Mouse (Mus musculus) neural tube, embryonic 15.5 days (tissue): ENCODE data around the gene Stk11ip. TPM values are rescaled to one million over a fixed set of nuclear protein-coding genes. Genes with fewer than 3 reads are reported as not detected.
A peak's percentile ranks its signal among the peaks of the same experiment; 100 is the strongest.

Experiments used
- ATAC-seq: fragments of 200-750 bp; cut with Nextera tagmentation; 2 replicates; pipeline ENCODE4 v1.8.0; 2017; ENCODE audit warnings: mild to moderate bottlenecking, moderate TSS enrichment, moderate library complexity; ENCODE audit not compliant: low FRiP score
- H3K27ac ChIP-seq: fragments of 300-500 bp; sonication (generic); replicated peaks from 2 replicates; pipeline ENCODE4 v1.5.1; 2015; ENCODE audit warnings: mild to moderate bottlenecking, inconsistent platforms
- H3K27me3 ChIP-seq: fragments of 300-500 bp; sonication (generic); replicated peaks from 2 replicates; pipeline ENCODE4 v1.6.1; 2015; ENCODE audit warnings: inconsistent platforms
- H3K36me3 ChIP-seq: fragments of 300-500 bp; sonication (generic); 2 replicates; pipeline ENCODE4 v1.6.1; 2015; ENCODE audit warnings: inconsistent platforms
- H3K4me1 ChIP-seq: fragments of 300-500 bp; sonication (generic); 2 replicates; pipeline ENCODE4 v1.6.1; 2015; ENCODE audit warnings: inconsistent platforms
- H3K4me2 ChIP-seq: fragments of 300-500 bp; sonication (generic); 2 replicates; pipeline ENCODE4 v1.6.1; 2015; ENCODE audit warnings: inconsistent platforms, mild to moderate bottlenecking, moderate library complexity
- H3K4me3 ChIP-seq: fragments of 300-500 bp; sonication (generic); replicated peaks from 2 replicates; pipeline ENCODE4 v1.5.1; 2015; ENCODE audit warnings: mild to moderate bottlenecking, inconsistent platforms
- H3K9ac ChIP-seq: fragments of 300-500 bp; sonication (generic); replicated peaks from 2 replicates; pipeline ENCODE4 v1.6.1; 2015; ENCODE audit warnings: mild to moderate bottlenecking, inconsistent platforms
- H3K9me3 ChIP-seq: fragments of 300-500 bp; sonication (generic); replicated peaks from 2 replicates; pipeline ENCODE4 v1.6.1; 2016; ENCODE audit warnings: inconsistent platforms
- WGBS: fragments of 180-500 bp; shearing (Covaris S2); methylation state at CpG from one replicate; pipeline ENCODE4 v1.1.7; 2015; ENCODE audit warnings: mixed read lengths; 5-methylcytosine and 5-hydroxymethylcytosine counted together
- polyA plus RNA-seq: library from polyadenylated mRNA; unstranded; fragments of >200 nt; fragmentation: Nextera tagmentation; extraction: Ambion mirVana; gene quantifications from 2 replicates; pipeline ENCODE4 v1.2.1, GENCODE M21; 2015

The Stk11ip gene
- polyA plus RNA-seq, 1 experiment from 2014 or later, result 20.0 TPM

DNA sequence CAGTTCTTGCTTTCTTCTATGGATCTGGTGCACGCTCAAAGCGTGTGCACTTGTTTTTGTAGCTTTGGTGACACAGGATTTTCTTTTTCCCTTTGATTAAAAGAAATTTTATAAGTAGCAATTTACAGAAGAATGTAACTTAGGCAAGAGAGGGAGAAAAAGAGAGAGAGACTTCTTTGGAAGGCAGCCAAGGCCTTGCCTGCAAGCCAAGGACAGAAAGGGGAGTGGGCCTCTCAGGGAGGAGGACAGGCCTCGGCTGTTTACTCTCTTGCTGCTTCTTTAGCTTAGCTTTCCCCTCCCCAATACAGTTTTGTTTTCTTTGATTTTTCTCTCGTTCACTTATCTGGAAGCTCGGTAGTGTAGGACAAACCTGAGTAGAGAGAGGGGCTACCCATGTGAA is 1.8 kb upstream of the Stk11ip start:
- ATAC-seq, result no peak
- Histone ChIP-seq H3K9me3 (no peaks in the 10 kb centered on the region), H3K27me3 (no peaks in the 10 kb centered on the region), H3K4me3 (no peak overlapping the region), H3K27ac (peak overlapping the region; percentile 28; the same call in 1 of the 2 replicates), H3K4me2 (no peak overlapping the region), H3K4me1 (peaks cover 13% of the 10 kb centered on the region), H3K36me3 (no peaks in the 10 kb centered on the region), H3K9ac (no peak overlapping the region)
- WGBS, result 73% methylated on average over 5 of the region's 5 CpGs

DNA sequence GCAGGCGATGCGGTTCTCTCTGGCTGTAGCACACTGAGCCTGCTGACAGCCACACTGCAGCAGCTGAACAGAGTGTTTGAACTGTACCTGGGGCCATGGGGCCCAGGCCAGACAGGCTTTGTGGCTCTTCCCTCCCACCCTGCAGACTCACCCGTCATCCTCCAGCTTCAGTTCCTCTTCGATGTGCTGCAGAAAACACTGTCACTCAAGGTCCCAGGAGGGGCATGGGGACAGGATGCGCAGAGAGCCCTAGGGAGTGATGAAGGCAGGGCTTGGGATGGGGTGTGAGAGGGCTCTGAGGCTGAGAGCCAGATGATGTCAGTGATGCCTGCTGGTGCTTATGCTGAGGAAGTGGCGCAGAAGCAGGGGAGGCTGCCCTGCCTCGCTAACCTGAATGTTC is 3.4 kb downstream of the Stk11ip start:
- peaks cover 13% of the 10 kb centered on the region for H3K4me1 ChIP-seq
- ATAC-seq, result no peak
- no peak overlapping the region for H3K9ac ChIP-seq
- H3K4me3 ChIP-seq, result no peak overlapping the region
- no peaks in the 10 kb centered on the region for H3K9me3 ChIP-seq
- H3K4me2 ChIP-seq, result no peak overlapping the region
- no peak overlapping the region for H3K27ac ChIP-seq
- H3K36me3 ChIP-seq, result peaks cover 41% of the 10 kb centered on the region
- 84% methylated on average over 7 of the region's 7 CpGs for WGBS
- H3K27me3 ChIP-seq, result no peaks in the 10 kb centered on the region

DNA sequence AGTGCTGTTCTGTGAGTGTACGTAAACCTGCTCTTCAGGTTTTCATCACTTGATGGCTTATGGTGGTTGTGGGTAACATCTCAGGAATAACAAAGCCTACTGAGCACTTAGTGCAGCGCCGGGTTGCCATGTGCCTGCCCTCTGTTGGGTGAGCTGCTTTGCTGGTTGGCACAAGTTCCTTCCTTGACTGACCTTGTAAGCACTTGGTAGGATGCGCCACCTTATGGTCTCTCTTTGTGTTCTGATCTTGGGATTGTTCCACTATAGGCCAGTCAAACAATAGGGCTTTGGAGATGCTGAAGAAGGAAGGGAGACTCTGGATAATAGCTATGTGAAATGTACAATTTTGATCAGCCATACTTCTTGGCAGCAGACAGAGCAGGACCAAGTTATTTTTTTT is 9.2 kb downstream of the Stk11ip start:
- Histone ChIP-seq H3K27ac (no peak overlapping the region), H3K36me3 (peaks cover 83% of the 10 kb centered on the region), H3K4me1 (no peaks in the 10 kb centered on the region), H3K9ac (no peak overlapping the region), H3K4me2 (no peak overlapping the region), H3K9me3 (no peaks in the 10 kb centered on the region), H3K4me3 (no peak overlapping the region), H3K27me3 (no peaks in the 10 kb centered on the region)
- 87% methylated on average over 4 of the region's 4 CpGs for WGBS
- no peak for ATAC-seq

DNA sequence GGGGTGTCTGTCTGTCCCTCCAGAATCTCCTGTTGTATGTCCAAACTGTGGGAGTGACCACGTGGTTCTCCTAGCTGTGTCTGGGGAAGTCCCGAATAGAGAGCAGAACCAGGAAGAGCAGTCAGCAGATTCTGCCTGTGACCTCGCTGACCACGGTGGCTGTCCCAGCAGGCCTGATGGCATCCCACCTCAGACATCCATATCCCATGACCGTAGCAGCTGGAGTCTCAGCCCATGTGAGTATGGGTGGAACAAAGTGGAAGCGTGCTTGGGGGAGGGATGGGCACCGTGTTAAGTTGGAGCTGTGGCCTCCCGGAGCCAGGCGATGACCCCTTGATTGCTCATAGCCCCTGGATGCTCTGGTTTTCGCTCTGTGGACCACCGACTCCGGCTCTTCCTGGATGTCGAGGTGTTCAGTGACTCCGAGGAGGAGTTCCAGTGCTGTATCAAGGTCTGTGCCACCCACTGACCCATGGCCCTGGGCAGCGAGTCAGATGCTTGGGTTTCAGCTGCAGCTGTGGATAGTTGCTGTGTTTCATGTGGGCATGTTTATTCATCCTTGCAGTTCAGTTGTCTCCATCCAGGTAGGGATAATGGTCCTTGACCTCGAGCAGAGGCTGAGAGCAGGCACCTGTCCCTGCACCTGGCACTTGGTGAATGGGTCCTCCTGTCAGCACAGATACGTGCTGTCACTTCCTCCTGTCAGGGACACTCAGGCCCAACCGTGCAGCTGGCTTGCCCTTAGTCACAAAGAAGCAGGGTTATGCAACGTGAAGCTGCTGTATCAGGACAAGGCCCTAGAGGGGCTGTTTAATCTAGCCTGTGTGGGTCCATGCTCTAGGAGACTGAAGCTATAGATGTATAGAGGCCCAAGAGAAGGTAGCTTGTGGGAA is 11.2 kb downstream of the Stk11ip start:
- no peak overlapping the region for H3K9ac ChIP-seq
- peaks cover 78% of the 10 kb centered on the region for H3K36me3 ChIP-seq
- H3K4me2 ChIP-seq, result no peak overlapping the region
- H3K9me3 ChIP-seq, result no peaks in the 10 kb centered on the region
- no peak overlapping the region for H3K4me3 ChIP-seq
- no peaks in the 10 kb centered on the region for H3K27me3 ChIP-seq
- H3K27ac ChIP-seq, result no peak overlapping the region
- 93% methylated on average over 19 of the region's 19 CpGs for WGBS
- no peak for ATAC-seq
- no peaks in the 10 kb centered on the region for H3K4me1 ChIP-seq

DNA sequence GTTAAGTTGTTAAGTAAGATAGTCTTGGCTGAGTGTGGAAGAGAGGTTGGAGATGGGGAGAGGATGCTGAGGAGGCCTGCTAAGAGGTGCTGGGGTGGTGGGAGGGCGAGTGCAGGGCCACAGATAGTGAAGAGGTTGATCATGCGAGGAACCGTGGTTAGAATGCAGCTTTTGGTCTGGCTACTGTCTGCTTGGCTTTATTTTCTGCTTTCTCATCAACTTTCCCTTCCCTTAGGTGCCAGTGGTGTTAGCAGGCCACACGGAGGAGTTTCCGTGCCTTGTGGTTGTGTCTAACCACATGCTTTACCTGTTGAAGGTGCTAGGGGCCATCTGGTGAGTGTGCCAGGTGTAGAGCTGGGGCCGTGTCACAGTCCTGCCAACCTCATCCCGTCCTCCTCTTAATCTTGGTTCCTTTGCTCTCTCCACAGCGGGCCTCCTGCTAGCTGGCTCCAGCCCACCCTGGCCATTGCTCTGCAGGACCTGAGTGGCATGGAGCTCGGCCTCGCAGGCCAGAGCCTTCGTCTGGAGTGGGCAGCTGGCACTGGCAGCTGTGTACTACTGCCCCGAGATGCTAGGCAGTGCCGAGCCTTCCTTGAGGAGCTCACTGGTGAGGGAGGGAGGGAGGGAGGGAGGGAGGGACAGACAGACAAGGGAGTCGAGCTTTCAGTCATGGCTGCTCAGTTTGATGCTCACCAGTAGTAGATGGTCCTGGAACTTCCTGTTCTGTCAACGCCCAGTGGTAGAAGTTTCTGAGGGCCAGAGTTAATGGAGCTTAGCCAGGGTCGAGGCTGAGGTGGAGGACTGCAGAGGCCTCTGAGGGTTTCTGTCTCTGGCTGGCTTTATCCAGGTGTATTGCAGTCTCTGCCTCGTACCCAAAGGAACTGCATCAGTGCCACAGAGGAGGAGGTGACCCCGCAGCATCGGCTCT is 12.3 kb downstream of the Stk11ip start:
- Histone ChIP-seq H3K36me3 (peaks cover 68% of the 10 kb centered on the region), H3K4me1 (no peaks in the 10 kb centered on the region), H3K9ac (no peak overlapping the region), H3K27ac (no peak overlapping the region), H3K9me3 (no peaks in the 10 kb centered on the region), H3K4me3 (no peak overlapping the region), H3K27me3 (no peaks in the 10 kb centered on the region), H3K4me2 (no peak overlapping the region)
- ATAC-seq, result no peak
- WGBS, result 89% methylated on average over 19 of the region's 19 CpGs

DNA sequence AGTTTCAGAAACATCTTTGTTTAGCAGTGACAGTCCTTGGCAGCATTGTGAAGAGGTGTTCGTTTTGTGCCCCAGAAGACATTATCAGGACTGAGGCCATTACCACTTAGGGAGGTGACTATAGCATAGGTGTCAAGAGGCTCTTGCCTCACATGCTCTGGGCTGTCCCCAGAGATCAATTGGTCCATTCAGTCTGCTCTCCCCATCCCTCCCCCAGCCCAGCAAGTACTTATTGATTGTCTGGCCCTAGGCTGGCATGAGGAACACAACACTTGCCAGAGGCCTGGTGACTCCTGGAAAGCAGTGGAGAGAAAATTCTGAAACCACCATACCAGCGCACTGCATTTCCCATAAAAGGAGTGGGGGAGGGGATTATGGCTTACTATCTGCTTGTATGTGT is 16.3 kb downstream of the Stk11ip start:
- Histone ChIP-seq H3K4me3 (no peak overlapping the region), H3K27me3 (no peaks in the 10 kb centered on the region), H3K9ac (no peak overlapping the region), H3K9me3 (no peaks in the 10 kb centered on the region), H3K4me2 (no peak overlapping the region), H3K27ac (no peak overlapping the region), H3K4me1 (no peaks in the 10 kb centered on the region), H3K36me3 (peaks cover 38% of the 10 kb centered on the region)
- no peak for ATAC-seq
- 91% methylated on average over 2 of the region's 2 CpGs for WGBS

DNA sequence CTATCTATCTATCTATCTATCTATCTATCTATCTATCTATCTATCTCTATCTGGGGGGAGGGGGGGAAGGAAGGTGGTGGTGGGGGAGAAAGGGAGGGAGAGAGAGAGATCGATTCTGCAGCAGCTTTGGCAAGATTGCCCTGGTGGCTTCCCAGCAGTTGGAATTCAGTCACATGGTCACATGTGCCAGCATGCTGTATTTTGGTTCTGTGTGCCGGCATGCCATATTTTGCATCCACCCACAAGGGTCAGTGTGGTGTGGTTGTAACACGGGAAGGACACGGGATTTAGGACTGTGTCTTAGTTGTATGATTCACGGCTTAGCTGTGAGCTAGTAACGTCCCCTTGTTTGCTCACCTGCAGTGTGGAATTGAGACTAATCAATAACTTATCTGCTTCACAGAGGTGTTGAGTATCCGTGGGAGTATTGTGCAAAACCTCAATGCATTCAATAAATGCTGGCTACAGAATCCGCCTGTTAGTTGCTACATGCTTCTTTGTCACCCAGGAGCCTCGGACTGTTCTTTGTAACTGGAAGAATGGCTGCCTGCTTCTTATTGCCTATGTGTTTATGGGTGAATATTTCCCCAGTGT is 17.4 kb downstream of the Stk11ip start:
- Histone ChIP-seq H3K27ac (no peak overlapping the region), H3K4me1 (no peaks in the 10 kb centered on the region), H3K4me3 (no peak overlapping the region), H3K36me3 (peaks cover 28% of the 10 kb centered on the region), H3K9ac (no peak overlapping the region), H3K9me3 (no peaks in the 10 kb centered on the region), H3K27me3 (no peaks in the 10 kb centered on the region), H3K4me2 (no peak overlapping the region)
- no peak for ATAC-seq
- 74% methylated on average over 9 of the region's 9 CpGs for WGBS

DNA sequence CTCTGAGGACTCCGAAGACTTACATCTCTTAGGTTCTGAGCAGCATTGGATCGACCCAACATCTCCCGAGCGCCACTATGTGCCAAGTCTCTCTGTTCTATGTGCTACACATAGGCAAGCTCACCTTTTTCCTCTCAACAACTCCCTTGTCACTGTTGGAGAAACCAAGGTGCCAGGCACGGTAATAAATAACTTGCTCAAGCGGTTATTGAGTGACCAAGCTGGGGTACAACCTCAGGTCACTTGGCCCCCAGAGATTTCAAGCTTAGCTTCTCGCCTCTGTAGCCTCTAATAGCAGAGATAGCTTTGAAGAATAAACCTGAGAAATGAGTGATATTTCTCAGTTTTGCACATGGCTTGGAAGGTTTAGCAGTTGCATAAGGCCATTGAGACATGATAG is 20.2 kb downstream of the Stk11ip start:
- no peak overlapping the region for H3K4me2 ChIP-seq
- WGBS, result 92% methylated on average over 7 of the region's 7 CpGs
- H3K9ac ChIP-seq, result no peak overlapping the region
- H3K4me1 ChIP-seq, result peaks cover 9% of the 10 kb centered on the region
- no peaks in the 10 kb centered on the region for H3K27me3 ChIP-seq
- H3K9me3 ChIP-seq, result no peaks in the 10 kb centered on the region
- no peak overlapping the region for H3K4me3 ChIP-seq
- no peak for ATAC-seq
- no peak overlapping the region for H3K27ac ChIP-seq
- H3K36me3 ChIP-seq, result peaks cover 3% of the 10 kb centered on the region

DNA sequence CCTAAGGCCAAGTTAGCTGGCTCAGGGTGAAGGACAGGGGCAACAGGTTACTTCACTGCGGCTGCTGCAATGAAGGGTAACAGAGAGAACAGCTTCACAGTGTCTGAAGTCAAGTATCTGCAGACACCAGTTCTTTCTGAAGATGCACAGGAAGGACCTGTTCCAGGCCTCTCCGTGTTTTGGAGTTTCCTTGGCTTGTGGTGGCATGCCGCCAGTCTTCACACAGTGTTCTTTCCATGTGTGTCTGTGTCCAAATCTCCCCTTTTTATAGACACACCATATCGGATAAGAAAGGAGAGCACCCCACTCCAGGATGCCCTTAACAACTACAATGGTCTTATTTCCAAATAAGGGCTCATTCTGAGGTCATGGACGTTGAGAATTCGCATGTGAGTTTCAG is 23.0 kb downstream of the Stk11ip start:
- no peaks in the 10 kb centered on the region for H3K9me3 ChIP-seq
- H3K27ac ChIP-seq, result no peak overlapping the region
- no peak for ATAC-seq
- peaks cover 25% of the 10 kb centered on the region for H3K4me1 ChIP-seq
- no peaks in the 10 kb centered on the region for H3K27me3 ChIP-seq
- no peak overlapping the region for H3K4me2 ChIP-seq
- 90% methylated on average over 6 of the region's 6 CpGs for whole genome bisulfite sequencing
- no peak overlapping the region for H3K4me3 ChIP-seq
- no peak overlapping the region for H3K9ac ChIP-seq
- peaks cover 14% of the 10 kb centered on the region; the same call in 1 of the 2 replicates for H3K36me3 ChIP-seq

DNA sequence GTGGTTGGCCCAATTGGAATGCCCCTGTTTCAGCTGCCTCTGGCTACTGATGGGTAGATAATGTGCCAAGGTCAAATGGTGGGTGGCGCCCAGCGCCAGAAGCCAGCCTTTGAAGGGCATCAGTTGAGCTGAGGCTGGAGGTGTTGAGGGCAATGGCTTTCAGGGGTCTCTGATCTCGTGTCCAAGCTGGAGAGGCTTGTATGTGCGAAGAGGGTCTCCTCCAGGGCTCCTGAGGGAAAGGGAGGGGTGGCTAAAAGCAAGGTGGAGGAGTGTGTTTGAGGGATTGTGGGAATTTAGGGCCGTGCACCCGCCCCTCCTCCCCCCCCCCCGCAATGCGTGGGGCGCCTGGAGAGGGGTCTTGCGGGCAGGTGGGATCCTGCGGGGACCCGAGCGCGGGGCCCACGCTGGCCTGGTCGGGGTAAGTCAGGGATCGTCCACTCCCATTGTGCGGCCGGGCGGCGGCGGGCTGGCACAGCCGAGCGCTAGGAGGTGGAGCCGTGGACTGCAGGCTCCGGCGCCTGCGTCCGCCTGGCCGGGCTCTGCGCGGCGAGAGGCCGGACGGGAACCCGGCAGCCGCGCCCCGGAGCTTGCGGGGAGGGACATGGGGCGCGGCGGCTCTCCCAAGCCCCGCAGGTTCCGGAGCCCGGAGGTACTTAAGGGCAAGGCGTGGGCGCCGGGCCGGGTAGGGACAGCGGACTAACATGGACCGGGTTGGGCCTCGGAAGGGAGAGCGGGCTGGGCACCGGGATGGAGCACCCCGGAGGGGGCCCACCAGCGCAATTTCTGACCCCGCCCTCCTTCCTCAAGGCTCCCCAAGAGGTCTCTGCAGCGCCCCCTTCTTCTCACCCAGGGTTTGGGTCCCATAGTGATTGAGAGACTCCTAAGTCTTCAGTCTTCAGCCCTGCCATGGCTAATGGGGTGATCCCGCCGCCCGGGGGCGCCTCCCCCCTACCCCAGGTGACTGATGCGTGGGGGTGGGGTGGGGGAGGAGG is 24.9 kb downstream of the Stk11ip start, which contains the start of gene Slc4a3:
Slc4a3 (plus strand) TSS at position 302 of the 992 bp plus-strand sequence.
- H3K9ac ChIP-seq, result peak within 1 kb of the TSS; percentile 89
- no peaks in the 10 kb centered on the region for H3K27me3 ChIP-seq
- peak; percentile 87 for ATAC-seq
- peaks cover 25% of the 10 kb centered on the region for H3K4me1 ChIP-seq
- H3K9me3 ChIP-seq, result no peaks in the 10 kb centered on the region
- peak within 1 kb of the TSS; percentile 77 for H3K4me2 ChIP-seq
- H3K36me3 ChIP-seq, result peaks cover 32% of the 10 kb centered on the region
- H3K4me3 ChIP-seq, result peak within 1 kb of the TSS; percentile 77
- peak within 1 kb of the TSS; percentile 82 for H3K27ac ChIP-seq
- 1% methylated on average over 59 of the region's 64 CpGs for WGBS
